ENCODE assay signal across 10 mouse cellular contexts in the genomic region with DNA sequence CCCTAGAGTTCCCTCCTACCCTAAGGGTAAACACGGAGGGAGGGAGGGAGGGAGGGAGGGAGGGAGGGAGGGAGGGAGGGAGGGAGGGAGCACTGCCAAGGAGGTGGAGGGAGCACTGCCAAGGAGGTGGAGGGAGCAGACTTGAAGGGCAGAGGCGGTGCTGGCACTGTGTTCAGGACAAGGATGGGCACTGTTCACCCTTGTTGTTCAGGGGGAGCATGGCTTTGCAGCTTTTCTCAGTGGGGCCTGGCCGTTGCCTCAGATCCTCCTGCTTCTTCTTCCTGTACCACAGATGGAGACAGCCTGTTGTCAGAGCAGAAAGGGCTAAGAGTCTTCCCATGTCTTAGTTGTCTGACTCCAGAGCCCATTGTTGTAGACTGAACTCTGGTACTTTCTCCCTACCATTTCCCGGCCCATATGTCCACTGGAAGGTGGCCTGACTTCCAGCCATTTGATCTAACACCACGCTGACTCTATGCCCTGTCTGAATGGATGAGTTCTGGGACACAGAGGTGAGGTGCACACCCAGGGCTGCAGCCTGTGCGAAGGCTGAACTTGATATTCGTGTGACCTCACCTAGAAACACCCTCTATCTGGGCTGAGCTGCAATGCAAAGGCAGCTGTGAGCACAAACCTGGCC. TPM values are rescaled to one million over a fixed set of nuclear protein-coding genes. Genes with fewer than 3 reads are reported as not detected.
DNase-seq lines count a peak whose midpoint lies in the region; ATAC-seq and TF ChIP-seq lines count a peak whose summit lies in the region.
"Had no signal": no experiment of that assay in that cellular context is flagged by ENCODE, and none has a peak within 500 bp of the region (broad histone marks: within the 10 kb centered on the region; RNA-seq: fewer than 3 reads in every experiment).

No protein-coding gene starts in this region.

- no peaks in the 10 kb centered on the region for H3K9me3 ChIP-seq in heart, embryonic 15.5 days (replicated peaks)
- no peaks in the 10 kb centered on the region for H3K9me3 ChIP-seq in embryonic facial prominence, embryonic 15.5 days (replicated peaks)
- no peaks in the 10 kb centered on the region for H3K9me3 ChIP-seq in midbrain, embryonic 10.5 days (replicated peaks)

- no peak for TF ChIP-seq POLR2A in heart, adult 2 months (IDR thresholded peaks at IDR 0.05; ENCODE audit: insufficient read depth, low read depth, low read length)

- intact Hi-C loops in heart, adult 2 months (cut with DNase I), result no loop called here

- no peak overlapping the region for H3K4me2 ChIP-seq in heart, embryonic 15.5 days
- no peak overlapping the region for H3K4me2 ChIP-seq in embryonic facial prominence, embryonic 15.5 days (replicated peaks)

- 70% methylated on average over 6 of the region's 7 CpGs for WGBS in heart, embryonic 15.5 days
- WGBS in heart, adult 2 months, result 49% methylated on average over 7 of the region's 7 CpGs
- WGBS in embryonic facial prominence, embryonic 15.5 days, result 54% methylated on average over 7 of the region's 7 CpGs
- WGBS in midbrain, embryonic 10.5 days, result 67% methylated on average over 6 of the region's 7 CpGs

- DNase-seq in heart, adult 2 months, result no peak
- DNase-seq in brain, adult 2 months (ENCODE audit: low read depth, low spot score), result peak; percentile 76
- DNase-seq in midbrain, embryonic 10.5 days (ENCODE audit: low spot score), result no peak
- no peak for DNase-seq in kidney, postnatal 4 days
- no peak for DNase-seq in urinary bladder, adult 2 months (ENCODE audit: low spot score)
- DNase-seq in embryo, embryonic 10 days (ENCODE audit: low spot score), result no peak
- DNase-seq: heart, postnatal 36 days had no signal

- no peaks in the 10 kb centered on the region for H3K27me3 ChIP-seq in heart, embryonic 15.5 days
- no peaks in the 10 kb centered on the region for H3K27me3 ChIP-seq in heart, adult 2 months (ENCODE audit: control insufficient read depth, insufficient read depth, low read length)
- no peaks in the 10 kb centered on the region for H3K27me3 ChIP-seq in embryonic facial prominence, embryonic 15.5 days
- peaks cover 68% of the 10 kb centered on the region for H3K27me3 ChIP-seq in midbrain, embryonic 10.5 days (ENCODE audit: low read depth, poor library complexity, severe bottlenecking)

- no peak for TF ChIP-seq EP300 in heart, adult 2 months (IDR thresholded peaks at IDR 0.05; ENCODE audit: insufficient read depth, low read depth, low read length)

- peaks cover 16% of the 10 kb centered on the region for H3K4me1 ChIP-seq in heart, embryonic 15.5 days (replicated peaks)
- H3K4me1 ChIP-seq in heart, adult 2 months (ENCODE audit: control insufficient read depth, insufficient read depth, low read length), result peaks cover 9% of the 10 kb centered on the region
- peaks cover 23% of the 10 kb centered on the region for H3K4me1 ChIP-seq in embryonic facial prominence, embryonic 15.5 days
- H3K4me1 ChIP-seq in midbrain, embryonic 10.5 days, result peaks cover 25% of the 10 kb centered on the region

- ATAC-seq in heart, embryonic 15.5 days (replicated peaks; ENCODE audit: insufficient number of reproducible peaks, insufficient read depth, low FRiP score, low read depth), result no peak
- ATAC-seq in embryonic facial prominence, embryonic 15.5 days (ENCODE audit: insufficient number of reproducible peaks, low FRiP score, low TSS enrichment, low read depth), result peak; percentile 8; the same call in 1 of the 2 replicates

- H3K79me2 ChIP-seq in heart, adult 2 months (replicated peaks; ENCODE audit: control insufficient read depth, insufficient read depth, low read length), result no peaks in the 10 kb centered on the region; the same call in 1 of the 2 replicates

- peak overlapping the region; percentile 35; the same call in 1 of the 2 replicates for H3K27ac ChIP-seq in heart, embryonic 15.5 days
- H3K27ac ChIP-seq in heart, adult 2 months, result no peak overlapping the region
- H3K27ac ChIP-seq in embryonic facial prominence, embryonic 15.5 days (replicated peaks), result peak overlapping the region; percentile 71; the same call in 1 of the 2 replicates
- H3K27ac ChIP-seq in midbrain, embryonic 10.5 days (replicated peaks), result peak overlapping the region; percentile 55

- H3K9ac ChIP-seq in heart, embryonic 15.5 days, result no peak overlapping the region
- H3K9ac ChIP-seq in heart, adult 2 months (ENCODE audit: low read depth, low read length), result no peak overlapping the region
- H3K9ac ChIP-seq in embryonic facial prominence, embryonic 15.5 days, result no peak overlapping the region

- H3K4me3 ChIP-seq in heart, embryonic 15.5 days, result no peak overlapping the region
- H3K4me3 ChIP-seq in heart, adult 2 months, result no peak overlapping the region
- H3K4me3 ChIP-seq in embryonic facial prominence, embryonic 15.5 days (replicated peaks), result no peak overlapping the region
- H3K4me3 ChIP-seq in midbrain, embryonic 10.5 days, result no peak overlapping the region
- H3K4me3 ChIP-seq: erythroblast, embryonic 14.5 days had no signal

- H3K36me3 ChIP-seq in heart, embryonic 15.5 days, result peaks cover 3% of the 10 kb centered on the region; the same call in 1 of the 2 replicates
- H3K36me3 ChIP-seq in heart, adult 2 months (ENCODE audit: control insufficient read depth, insufficient read depth, low read length), result no peaks in the 10 kb centered on the region
- no peaks in the 10 kb centered on the region for H3K36me3 ChIP-seq in embryonic facial prominence, embryonic 15.5 days
- peaks cover 41% of the 10 kb centered on the region for H3K36me3 ChIP-seq in midbrain, embryonic 10.5 days

- TF ChIP-seq CTCF in heart, adult 2 months (IDR thresholded peaks at IDR 0.05), result no peak

RNA-seq across cellular contexts. Expression of a gene that starts 43.0 kb away (rescaled TPM):
- polyA plus RNA-seq in heart, embryonic 15.5 days (2015; fragmentation: Nextera tagmentation; extraction: Ambion mirVana), result 58.4 and 73.4 TPM in 2 replicates
- 10 to 100 TPM; 58.1 to 64.8 TPM for total RNA-seq in heart, adult 2 months (2021)
- polyA plus RNA-seq in heart, adult 2 months (2012; rRNA removed), result 51.7 and 65.0 TPM in 2 replicates
- 65.5 and 77.0 TPM in 2 replicates for polyA plus RNA-seq in embryonic facial prominence, embryonic 15.5 days (2015; fragmentation: Nextera tagmentation; extraction: Ambion mirVana)
- polyA plus RNA-seq in midbrain, embryonic 10.5 days (2016; fragmentation: Nextera tagmentation; extraction: Ambion mirVana), result 85.7 and 99.7 TPM in 2 replicates
- 44.9 and 48.1 TPM in 2 replicates for polyA plus RNA-seq in urinary bladder, adult 2 months (2012; rRNA removed)

RNA-seq across cellular contexts. Expression of a gene that starts 53.1 kb away (rescaled TPM):
- polyA plus RNA-seq in heart, embryonic 15.5 days (2015; fragmentation: Nextera tagmentation; extraction: Ambion mirVana), result 11.2 and 13.2 TPM in 2 replicates
- 10 to 100 TPM in 1 of 2 experiments, 1 to 10 TPM in 1; 8.6 to 11.9 TPM for total RNA-seq in heart, adult 2 months (2021)
- 18.0 and 24.0 TPM in 2 replicates for polyA plus RNA-seq in heart, adult 2 months (2012; rRNA removed)
- 29.0 and 35.7 TPM in 2 replicates for polyA plus RNA-seq in embryonic facial prominence, embryonic 15.5 days (2015; fragmentation: Nextera tagmentation; extraction: Ambion mirVana)
- polyA plus RNA-seq in midbrain, embryonic 10.5 days (2016; fragmentation: Nextera tagmentation; extraction: Ambion mirVana), result 7.0 and 7.7 TPM in 2 replicates
- 31.3 and 39.2 TPM in 2 replicates for polyA plus RNA-seq in urinary bladder, adult 2 months (2012; rRNA removed)
- polyA plus RNA-seq: erythroblast, embryonic 14.5 days had no signal
